Mouse (Mus musculus) thymus, postnatal 4 days (tissue): ENCODE data around the gene Ankfy1.
A peak's percentile ranks its signal among the peaks of the same experiment; 100 is the strongest.
"Not testable (repeated sequence)": the region's sequence is repeated elsewhere in the genome, so short reads cannot be mapped to it uniquely, and the experiment has no call there.

Source experiments
- DNase-seq: peaks from one replicate; pipeline ENCODE4 v3.0.0; 2021

Gene Ankfy1

GRCm38 (mm10) chr11:72723871-72724270 is 34.1 kb downstream of the Ankfy1 start:
- DNase-seq, result no peak

- DNase-seq, result peak; percentile 37
These were observed 36.2 kb downstream of the Ankfy1 start for GRCm38 (mm10) chr11:72726023-72726422.

- no peak for DNase-seq
These were observed 43.9 kb downstream of the Ankfy1 start for GRCm38 (mm10) chr11:72733736-72734135.

- no peak for DNase-seq
These were observed 45.2 kb downstream of the Ankfy1 start for GRCm38 (mm10) chr11:72734840-72735518.

GRCm38 (mm10) chr11:72735519-72735860 is 45.7 kb downstream of the Ankfy1 start:
- no peak for DNase-seq

- no peak for DNase-seq
These were observed 46.5 kb downstream of the Ankfy1 start for GRCm38 (mm10) chr11:72736320-72736719.

- peak; percentile 68 for DNase-seq
These were observed 47.7 kb downstream of the Ankfy1 start for GRCm38 (mm10) chr11:72737517-72737916.

GRCm38 (mm10) chr11:72739048-72739447 is 49.2 kb downstream of the Ankfy1 start:
- no peak for DNase-seq

- DNase-seq, result no peak
These were observed 62.1 kb downstream of the Ankfy1 start for GRCm38 (mm10) chr11:72751956-72752355.

GRCm38 (mm10) chr11:72758316-72758715 is 68.5 kb downstream of the Ankfy1 start:
- no peak for DNase-seq

GRCm38 (mm10) chr11:72759581-72759980 is 69.8 kb downstream of the Ankfy1 start:
- no peak for DNase-seq

GRCm38 (mm10) chr11:72760781-72761180 is 71.0 kb downstream of the Ankfy1 start:
- DNase-seq, result no peak

GRCm38 (mm10) chr11:72764270-72764669 is 74.5 kb downstream of the Ankfy1 start:
- DNase-seq, result no peak

- no peak for DNase-seq
These were observed 77.9 kb downstream of the Ankfy1 start for GRCm38 (mm10) chr11:72767716-72768115.

- no peak for DNase-seq
These were observed 79.3 kb downstream of the Ankfy1 start for GRCm38 (mm10) chr11:72769061-72769460.

- DNase-seq, result no peak
These were observed 80.5 kb downstream of the Ankfy1 start for GRCm38 (mm10) chr11:72770324-72770723.

- DNase-seq, result no peak
These were observed 81.0 kb downstream of the Ankfy1 start for GRCm38 (mm10) chr11:72770816-72771215.

- DNase-seq, result no peak
These were observed 81.7 kb downstream of the Ankfy1 start for GRCm38 (mm10) chr11:72771461-72771860.

- not testable (repeated sequence) for DNase-seq
These were observed 82.8 kb downstream of the Ankfy1 start for GRCm38 (mm10) chr11:72772611-72773010.

- no peak for DNase-seq
These were observed 89.2 kb downstream of the Ankfy1 start for GRCm38 (mm10) chr11:72778957-72779356.

GRCm38 (mm10) chr11:72782103-72782502 is 92.3 kb downstream of the Ankfy1 start:
- DNase-seq, result no peak

GRCm38 (mm10) chr11:72782503-72782902 is 92.7 kb downstream of the Ankfy1 start:
- no peak for DNase-seq

- no peak for DNase-seq
These were observed 102.2 kb downstream of the Ankfy1 start for GRCm38 (mm10) chr11:72792033-72792432.

GRCm38 (mm10) chr11:72795149-72795454 is 105.3 kb downstream of the Ankfy1 start:
- DNase-seq, result no peak
